Mouse (Mus musculus) layer of hippocampus, adult 9-10 months (tissue): Measurements from ENCODE around the gene Tex12.

Experiments
- DNase-seq: peaks from one replicate; pipeline ENCODE4 v3.0.0; 2022; ENCODE audit warnings: low spot score

Tex12 gene

DNA sequence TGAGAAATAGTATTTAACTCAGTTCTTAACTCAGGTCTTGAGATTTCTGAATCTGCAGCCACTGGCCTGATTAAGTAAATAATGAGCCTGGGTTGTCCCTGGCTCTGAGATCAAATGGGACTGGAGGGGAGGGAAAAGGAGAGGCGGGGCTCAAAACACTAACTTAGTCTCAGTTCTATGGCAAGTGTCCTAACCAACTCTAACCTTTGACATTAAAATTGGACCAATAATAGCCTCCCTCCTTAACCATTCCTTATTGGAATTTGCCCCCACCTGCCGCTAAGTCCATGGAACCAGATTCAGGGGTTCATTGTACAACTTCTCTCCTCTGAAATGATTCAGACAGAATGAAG is 6.1 kb downstream of the Tex12 start, which contains the start of gene Bco2:
Gene Bco2 (minus strand): TSS at position 88 of the 353 bp plus-strand sequence.
- no peak for DNase-seq

DNA sequence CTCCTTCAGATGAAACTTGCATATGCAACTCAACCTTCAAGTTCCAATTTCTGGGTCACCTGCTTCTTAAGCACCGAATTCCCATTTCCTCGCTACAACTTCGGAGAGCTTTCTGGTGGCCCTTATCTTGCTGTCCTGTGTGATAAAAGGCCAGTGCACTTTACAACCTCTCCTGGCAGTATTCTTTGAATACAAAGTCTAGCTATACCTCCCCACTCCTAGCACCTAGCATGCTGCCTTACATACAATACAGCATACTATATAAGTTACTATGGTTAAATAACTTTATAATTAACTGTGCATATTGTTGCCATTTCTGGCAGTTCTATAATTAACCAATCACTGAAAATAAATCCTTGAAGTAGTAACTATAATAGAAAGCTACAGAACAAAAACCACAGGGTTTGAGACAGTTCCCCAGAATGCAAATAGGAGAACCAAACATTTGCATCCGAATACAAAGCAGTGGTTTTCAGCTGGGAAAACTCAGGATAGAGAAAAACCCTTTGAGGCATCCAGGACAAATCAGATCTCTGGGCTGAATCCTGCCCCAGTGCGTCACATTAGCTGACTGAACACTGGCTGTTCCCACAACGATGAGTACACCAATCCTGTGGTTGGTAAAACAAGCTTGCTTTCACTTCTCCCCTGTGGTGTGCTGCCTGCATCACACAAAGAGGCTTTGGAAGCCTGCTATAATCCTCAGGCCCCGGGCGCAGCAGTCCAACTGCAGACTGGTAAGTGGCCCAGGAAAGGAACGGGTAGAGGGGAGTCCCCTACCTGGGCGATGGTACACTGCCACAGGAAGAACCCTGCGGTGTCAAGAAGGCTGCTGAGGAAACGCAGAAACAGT is 6.7 kb downstream of the Tex12 start, which contains the start of gene Il18:
Gene Il18 (plus strand): TSS at position 587 of the 853 bp plus-strand sequence.
- DNase-seq, result peak; percentile 74

DNA sequence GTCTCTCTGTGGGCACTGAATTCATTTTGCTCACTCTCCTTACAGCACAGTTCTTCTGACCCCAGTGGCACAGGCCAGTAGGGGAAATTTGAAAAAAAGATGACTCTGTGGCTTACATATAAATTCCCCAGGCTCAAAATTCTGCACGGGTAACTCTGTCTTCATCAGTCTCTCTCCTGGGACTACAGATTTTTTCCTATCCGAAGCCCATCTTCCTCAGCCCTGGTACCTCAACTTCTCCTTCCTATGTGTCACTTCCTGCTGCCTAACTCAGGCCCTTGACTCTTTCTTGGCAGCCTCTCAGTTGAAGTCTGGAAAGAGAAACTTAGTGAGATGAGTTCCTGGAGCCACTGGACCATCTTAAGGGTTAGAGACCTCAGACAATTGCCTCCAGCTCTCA is 7.6 kb downstream of the Tex12 start:
- DNase-seq, result no peak

DNA sequence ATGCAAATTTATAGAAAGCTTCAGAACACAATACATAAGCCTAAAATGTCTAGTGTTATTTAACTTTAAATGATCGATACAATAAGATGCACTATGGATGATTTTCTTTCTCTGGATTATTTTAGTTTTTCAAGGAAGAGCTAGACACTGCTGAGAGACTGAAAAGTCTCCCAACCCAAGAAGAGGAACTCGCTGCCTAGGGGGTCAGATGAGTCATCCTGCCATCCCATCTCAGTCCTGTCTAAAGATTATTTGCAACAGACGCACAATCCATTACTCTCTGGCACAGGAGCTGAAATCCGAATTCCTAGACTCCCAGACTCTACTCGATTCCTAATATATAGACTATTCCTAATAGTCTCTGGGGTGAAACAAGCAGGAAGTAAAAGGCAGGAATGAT is 8.9 kb downstream of the Tex12 start:
- no peak for DNase-seq

DNA sequence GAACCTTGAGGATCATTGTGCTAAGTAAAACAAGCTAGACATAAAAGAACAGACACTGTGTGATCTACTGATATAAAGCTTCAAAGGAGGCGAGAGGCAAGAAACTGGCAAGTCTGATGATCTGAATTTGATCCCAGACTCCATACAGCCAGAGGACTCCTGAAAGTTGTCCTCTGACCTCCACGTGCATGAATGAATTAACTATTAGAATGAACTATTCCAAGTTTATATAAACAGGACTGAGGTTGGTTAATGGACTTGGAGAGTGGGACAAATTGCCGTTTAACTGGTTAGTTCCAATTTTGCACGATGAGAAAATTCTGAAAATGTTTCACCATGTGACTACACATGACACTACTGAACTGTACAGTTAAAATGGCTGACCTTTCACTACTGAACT is 12.2 kb downstream of the Tex12 start:
- no peak for DNase-seq

DNA sequence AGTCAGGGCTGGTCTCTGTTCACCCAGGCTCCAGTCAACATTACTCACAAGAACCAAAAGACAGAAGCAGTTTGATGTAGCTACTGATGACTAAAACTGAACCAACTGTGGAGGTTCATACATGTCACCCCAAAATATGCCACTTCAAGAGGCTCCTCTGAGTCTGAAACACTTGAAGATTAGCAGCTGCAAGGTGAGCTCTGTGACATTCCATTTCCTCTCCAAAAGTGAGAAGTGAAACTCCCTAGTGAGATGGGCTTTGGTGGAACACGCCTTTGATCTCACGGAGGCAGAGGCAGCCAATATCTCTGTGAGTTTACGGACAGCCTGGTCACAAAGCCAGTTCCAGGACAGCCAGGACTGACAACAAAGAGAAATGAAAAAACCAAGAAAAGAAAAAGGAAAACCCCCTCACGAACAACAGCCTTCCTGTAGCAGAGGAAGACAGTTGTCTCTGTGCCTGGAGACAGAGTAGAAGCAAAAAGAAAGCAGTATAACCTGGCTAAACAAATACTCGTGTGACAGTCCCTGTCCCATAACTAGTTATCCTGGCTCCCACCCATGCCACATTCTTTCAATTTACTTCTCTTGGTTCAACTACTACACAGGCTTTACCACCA is 13.2 kb downstream of the Tex12 start:
- DNase-seq, result no peak

DNA sequence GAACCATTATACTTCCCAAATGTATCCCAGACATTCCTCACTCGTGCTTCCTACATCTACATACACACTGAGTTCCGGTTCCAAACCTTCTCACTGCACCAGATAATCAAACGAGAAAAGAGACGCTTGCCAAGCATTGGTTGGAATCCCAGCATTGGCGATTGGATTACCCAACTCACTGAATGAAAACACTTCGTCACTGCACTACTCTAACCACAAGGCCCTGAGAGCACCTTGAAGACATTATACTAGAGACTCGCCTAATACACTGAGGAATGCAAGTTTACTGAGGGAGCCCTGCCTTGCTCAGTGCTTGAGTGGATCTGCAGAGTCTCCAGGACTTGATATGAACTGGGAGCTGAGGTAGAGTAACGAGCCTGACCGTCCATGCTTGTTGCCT is 18.7 kb downstream of the Tex12 start:
- DNase-seq, result no peak

DNA sequence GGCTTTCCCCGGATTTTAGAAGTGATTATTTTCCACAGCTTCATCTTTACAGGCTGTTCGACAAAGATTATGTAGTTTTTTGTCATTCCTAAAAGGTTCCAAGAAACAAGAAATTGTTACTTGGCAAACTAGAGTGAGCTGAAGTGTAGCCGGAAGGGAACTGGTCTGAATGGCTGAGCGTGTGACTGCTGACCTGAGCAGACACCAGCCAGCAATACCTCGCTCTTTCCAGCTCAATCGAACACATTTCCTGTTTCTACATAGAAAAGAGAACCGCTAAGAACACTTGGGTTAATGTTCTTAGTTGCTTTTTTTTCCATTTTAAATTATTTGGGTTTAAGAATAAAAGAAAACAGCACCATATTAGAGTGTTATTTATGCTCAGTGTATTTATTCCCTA is 21.0 kb downstream of the Tex12 start:
- DNase-seq, result no peak

DNA sequence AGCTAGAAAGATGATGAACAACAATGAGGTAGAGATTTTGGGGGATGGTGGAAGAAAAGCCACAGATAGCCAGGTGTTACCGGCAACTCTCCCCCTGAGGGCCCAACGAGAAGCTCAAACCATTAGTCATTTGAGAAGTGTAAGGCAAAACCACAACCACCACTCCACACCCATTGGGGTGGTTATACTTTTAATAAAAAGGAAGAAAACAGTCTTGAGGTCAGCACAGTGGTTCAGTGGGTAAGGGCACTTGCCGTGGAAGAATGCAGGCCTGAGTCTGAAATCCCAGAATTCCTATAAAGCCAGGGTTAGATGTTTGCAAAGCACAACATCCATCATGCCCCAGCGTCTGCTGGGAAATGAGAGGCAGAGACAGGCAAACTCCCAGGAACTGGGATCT is 23.8 kb downstream of the Tex12 start:
- DNase-seq, result no peak

DNA sequence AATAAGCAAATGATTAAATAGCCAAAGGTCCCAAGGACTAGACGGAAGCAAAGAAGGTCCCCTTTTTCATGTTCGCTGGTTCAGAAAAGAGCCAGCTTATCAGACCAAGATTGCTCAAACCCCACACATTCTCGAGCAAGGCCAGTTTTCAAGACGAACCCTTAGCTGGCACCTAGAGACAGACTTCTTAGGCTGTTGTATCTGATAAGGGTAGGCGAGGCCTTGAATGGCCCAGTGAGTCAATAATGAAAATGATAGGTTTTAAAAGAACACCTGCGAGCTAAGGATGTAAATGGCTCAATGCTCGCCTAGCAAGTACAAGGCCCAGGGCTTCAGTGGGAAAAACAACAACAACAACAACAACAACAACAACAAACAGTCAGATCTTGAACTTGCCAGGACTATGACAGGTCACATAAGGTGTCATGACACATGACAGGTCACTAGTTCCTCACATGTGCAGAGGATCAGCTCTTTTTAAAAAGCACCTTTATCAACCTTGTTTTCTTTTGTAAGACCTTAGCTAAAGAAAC is 24.5 kb downstream of the Tex12 start:
- DNase-seq, result no peak

DNA sequence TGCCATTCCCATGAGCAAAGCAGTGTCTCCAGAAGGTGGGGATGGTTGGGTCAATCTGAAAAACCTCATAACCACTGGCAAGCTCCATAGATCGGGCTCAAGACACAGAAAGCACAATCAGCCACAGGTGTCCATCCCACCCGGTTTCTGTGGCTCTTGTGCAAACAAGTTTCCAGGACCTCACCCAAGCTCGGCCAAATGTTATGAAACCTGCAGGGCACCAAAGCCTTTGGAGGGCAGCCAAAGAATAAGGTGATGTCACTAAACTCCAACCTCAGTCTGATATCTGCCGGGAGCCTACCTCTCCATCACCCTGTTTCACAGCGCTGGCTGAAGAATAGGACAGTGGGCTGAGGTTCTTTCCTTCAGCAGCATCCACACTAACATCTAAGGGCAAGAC is 25.2 kb downstream of the Tex12 start:
- DNase-seq, result no peak

DNA sequence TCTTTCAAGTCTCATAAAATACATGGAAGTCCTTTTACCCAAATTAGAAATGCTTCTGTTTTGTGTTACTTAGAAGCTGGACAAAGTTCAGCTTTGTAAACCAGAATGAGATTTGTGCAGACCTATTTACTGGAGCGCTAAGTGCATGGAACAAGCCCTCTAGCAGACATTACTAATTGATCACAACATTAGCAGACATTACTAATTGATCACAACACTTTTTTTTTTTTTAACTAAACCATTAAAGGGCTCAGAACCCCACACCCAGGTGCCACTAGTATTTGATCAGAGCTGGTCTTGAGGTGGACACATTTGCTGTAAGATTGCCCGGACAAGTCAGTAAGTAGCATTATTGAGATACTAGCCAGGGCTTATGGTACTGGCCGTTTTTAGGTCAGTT is 27.3 kb downstream of the Tex12 start:
- DNase-seq, result no peak

DNA sequence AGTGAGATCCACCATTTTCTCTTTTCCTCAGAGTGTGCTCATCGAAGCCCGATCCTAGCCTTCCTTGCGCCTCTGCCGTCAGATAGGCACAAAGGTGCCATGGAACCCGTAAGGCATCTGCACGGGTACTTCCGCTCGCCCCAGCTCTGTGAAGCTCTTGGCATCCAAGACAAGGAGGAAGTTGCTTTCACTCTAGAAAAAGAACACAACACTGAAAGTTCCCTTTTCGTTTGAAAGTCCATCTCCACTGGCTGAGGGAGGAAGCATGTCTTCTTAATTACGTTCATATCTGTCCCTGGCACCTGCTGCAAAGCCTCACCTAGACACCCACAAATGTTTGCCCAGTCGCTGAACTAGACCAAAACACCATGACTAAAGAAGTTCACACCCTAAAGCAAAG is 27.8 kb downstream of the Tex12 start:
- no peak for DNase-seq

DNA sequence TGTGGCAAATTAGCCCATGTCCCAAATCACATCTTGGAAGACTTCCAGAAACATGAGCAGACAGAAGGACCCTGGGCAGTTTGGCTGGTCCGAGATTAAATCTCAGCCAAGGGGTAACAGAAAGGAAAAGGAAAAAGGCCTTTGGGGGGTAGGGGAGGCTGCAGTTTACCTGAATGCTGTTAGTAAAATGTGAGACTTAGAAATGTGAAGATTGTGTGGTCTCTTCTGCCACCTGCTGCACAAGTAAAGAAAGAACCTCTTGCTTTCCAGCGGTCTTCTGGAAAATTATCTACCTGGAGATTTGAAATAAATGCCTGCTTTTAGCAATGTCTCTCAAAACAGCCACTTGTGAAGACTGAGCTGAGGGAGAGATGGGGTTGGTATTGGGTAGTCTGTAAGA is 30.2 kb downstream of the Tex12 start:
- no peak for DNase-seq

DNA sequence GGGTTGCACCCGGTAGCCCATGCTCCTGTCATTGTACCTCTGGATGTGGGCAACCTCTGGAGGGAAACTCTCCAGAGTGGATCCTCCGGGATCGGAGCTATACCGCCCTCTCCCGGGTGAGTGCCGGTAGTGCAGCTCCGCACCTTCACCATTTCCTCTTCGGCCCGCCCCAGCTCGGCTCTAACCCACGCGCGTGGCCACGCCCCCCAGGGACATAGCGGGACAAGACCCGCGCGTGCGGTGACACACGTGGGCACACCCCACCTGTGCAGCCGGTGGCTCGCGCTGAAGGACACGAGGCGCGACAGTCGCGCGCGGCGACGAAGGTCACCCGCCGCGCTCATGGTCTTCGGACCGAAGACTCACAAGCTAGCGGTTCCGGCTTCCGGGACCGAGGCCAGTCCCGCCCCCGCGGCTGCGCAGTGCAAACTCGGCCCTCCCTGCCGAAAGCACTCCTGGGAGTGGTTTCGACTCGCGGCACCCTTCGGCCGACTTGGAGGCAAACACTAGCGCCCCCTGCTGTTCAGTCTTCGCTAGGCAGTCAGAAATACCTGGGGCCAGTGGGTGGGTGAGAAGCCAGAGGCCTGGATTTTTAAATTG is 32.7 kb downstream of the Tex12 start, which contains the start of gene Pts:
Gene Pts (minus strand): TSS at position 432 of the 600 bp plus-strand sequence.
- peak; percentile 88 for DNase-seq

DNA sequence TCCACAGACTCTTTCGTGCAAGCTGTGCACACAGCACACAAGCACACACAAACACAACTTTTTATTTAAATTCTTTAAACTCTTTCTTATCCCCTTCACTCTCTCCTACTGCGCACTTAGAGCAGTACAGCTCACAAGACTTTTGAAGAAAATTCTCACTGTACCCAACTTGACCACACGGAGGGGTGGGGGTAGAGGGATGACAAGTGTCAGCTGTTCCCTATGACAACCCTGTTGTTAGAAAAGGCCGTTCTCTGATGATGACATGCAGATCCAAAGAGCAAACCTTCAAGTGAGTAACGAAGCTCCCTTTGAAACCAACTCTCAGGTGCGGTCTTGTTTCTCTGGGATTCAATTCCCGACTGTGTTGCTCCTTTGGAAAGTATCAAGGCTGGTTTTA is 33.3 kb downstream of the Tex12 start:
- no peak for DNase-seq

DNA sequence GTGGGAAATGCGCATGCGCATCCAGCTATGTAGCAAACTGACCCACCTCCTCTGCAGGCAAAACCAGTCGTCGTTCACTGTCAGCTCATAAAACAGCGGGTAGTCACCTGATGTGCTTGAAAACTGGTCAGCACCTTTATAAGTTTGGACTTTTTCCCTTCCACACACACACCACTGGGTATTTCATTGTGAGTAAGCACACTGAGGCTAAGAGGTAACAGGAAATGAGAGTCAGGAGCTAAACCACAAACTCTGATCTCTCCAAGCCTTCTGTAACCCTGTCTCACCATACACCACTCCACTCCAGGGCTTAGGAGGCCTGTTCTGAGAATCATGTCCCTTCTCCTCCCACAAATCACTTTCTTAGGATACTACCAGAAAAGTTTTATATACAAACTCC is 35.5 kb downstream of the Tex12 start:
- no peak for DNase-seq

DNA sequence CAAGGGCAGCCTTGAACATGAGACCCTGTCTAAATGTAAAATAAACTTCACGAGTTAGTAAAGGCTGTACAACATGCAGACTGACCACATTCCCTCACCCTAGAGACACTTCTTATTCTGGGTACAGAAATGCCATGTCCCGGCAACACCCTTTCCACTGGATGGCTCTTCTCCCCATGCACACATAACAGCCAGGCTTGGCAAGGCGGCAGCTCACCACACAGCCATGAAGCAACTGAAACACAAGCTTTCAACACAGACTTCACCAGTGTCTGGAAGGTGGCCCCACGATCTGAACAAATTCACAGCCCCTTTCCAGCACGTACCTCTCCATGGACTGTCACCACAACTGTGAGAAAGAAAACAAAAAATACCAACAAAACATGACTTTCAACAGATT is 36.2 kb downstream of the Tex12 start:
- no peak for DNase-seq

DNA sequence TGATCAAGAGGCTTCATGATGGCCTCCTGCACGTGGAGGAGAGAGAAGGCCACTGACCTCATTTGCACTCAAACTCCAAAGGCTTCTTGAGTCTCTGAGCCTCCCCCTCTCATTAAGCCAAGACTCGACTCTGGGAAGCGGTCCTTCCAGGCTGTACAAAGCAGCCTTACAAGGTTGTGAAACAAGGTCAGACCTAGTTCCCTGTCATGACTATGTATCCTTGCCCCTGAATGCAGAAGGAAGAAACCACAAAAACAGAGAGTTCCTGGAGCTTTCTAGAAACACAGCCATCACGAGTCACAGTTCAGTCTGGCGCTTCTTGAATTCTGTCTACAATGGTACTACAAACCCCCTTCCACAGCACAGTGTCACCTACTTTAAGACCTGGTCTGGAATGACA is 38.6 kb downstream of the Tex12 start:
- no peak for DNase-seq

DNA sequence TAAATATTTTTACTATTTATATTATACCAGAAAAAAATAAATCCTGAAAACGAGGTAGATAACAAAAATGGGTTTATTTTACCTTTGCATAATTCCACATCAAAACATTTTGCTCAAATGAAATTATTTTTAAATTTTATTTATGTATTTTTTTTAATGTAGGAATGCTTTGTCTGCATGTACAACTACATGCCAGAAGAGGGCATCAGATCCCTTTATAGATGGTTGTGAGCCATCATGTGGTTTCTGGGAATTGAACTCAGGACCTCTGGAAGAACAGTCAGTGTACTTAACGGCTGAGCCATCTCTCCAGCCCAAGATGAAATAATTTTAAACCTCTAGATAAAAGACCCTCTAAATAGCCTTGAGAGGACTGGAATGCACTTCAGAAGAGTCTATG is 39.6 kb downstream of the Tex12 start:
- DNase-seq, result no peak

DNA sequence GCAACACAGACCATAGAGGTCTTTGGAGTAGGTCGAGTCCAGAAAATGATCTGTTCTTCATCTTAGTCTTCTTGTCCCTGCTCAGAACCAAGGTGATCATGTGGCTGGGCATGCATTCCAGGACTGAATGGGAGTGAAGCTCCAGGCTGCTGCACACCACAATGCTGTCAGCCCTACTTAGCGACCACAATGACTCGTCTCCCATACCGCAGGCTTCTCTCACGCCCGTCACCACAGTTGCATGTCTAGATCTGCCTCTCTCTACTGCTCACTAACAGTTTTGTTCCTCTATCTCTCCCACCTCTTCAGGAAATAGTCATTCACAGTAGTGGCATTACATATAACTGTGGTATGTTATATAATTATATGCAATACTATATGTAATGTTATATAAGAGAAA is 40.4 kb downstream of the Tex12 start:
- DNase-seq, result no peak

DNA sequence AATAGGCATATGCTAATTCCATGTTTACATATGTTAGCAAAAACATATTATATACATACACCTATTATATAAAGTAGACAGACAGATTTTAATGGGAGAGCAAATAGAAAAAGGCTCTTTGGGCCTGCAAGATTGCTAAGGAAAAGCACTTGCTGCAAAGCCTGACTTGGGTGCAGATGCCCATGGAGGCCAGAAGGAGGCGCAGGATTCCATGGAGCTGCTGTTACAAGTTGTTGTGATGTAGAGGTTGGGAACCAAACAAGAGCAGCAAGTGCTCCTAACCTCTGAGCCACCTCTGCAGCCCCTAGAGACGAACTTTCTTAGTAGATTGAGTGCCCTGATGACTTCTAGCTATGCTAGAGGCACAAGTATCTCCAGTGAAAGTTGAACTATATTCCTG is 42.3 kb downstream of the Tex12 start:
- DNase-seq, result no peak

DNA sequence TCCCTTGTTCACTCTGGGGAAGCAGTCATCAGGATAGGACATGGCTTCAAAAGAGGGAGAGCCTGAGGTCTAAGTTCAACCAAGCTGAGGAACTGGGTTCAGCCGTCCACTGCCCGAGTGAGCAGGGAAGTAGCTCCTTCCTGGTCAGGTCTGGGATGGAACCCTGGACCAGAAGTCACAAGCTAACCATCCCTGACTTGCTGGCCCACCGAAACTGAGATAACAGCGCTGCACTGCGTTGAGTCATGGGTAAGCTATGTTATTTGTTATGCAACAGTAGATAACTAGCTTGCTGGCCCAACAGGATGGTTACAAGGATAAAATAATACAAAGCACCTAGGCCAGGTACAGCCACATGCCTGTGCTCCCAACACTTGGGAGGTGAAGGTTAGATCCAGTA is 45.7 kb downstream of the Tex12 start:
- no peak for DNase-seq
